Mouse (Mus musculus): Measurements from ENCODE around the gene Wdfy2.

Gene Wdfy2

GRCm38 (mm10) chr14:62842976-62843375 is 5.5 kb downstream of the Wdfy2 start:
- DNase-seq (ENCODE audit: low spot score in 2 of 2): no peak

GRCm38 (mm10) chr14:62844226-62844625 is 6.7 kb downstream of the Wdfy2 start:
- DNase-seq (ENCODE audit: low spot score in 2 of 2): no peak

- DNase-seq (ENCODE audit: low spot score in 2 of 2): no peak
Observed at GRCm38 (mm10) chr14:62845011-62845840, 7.7 kb downstream of the Wdfy2 start.

GRCm38 (mm10) chr14:62850980-62851379 is 13.5 kb downstream of the Wdfy2 start:
- DNase-seq (ENCODE audit: low spot score in 2 of 2): no peak

GRCm38 (mm10) chr14:62852840-62853239 is 15.4 kb downstream of the Wdfy2 start:
- DNase-seq (ENCODE audit: low spot score in 2 of 2): no peak

GRCm38 (mm10) chr14:62855077-62855835 is 17.8 kb downstream of the Wdfy2 start:
- no peak for DNase-seq (ENCODE audit: low spot score in 2 of 2)

- DNase-seq (ENCODE audit: low spot score in 2 of 2): no peak
Observed at GRCm38 (mm10) chr14:62855863-62856262, 18.4 kb downstream of the Wdfy2 start.

GRCm38 (mm10) chr14:62856490-62856889 is 19.0 kb downstream of the Wdfy2 start:
- DNase-seq (ENCODE audit: low spot score in 2 of 2): no peak

- no peak for DNase-seq (ENCODE audit: low spot score in 2 of 2)
Observed at GRCm38 (mm10) chr14:62857879-62858278, 20.4 kb downstream of the Wdfy2 start.

GRCm38 (mm10) chr14:62858311-62858710 is 20.8 kb downstream of the Wdfy2 start:
- no peak for DNase-seq (ENCODE audit: low spot score in 2 of 2)

GRCm38 (mm10) chr14:62862564-62862963 is 25.1 kb downstream of the Wdfy2 start:
- no peak for DNase-seq (ENCODE audit: low spot score in 2 of 2)

GRCm38 (mm10) chr14:62864254-62864653 is 26.8 kb downstream of the Wdfy2 start:
- no peak for DNase-seq (ENCODE audit: low spot score in 2 of 2)

- DNase-seq (ENCODE audit: low spot score in 2 of 2): no peak
Observed at GRCm38 (mm10) chr14:62865405-62865804, 27.9 kb downstream of the Wdfy2 start.

GRCm38 (mm10) chr14:62867069-62867468 is 29.6 kb downstream of the Wdfy2 start:
- DNase-seq (ENCODE audit: low spot score in 2 of 2): no peak

GRCm38 (mm10) chr14:62867576-62867975 is 30.1 kb downstream of the Wdfy2 start:
- no peak for DNase-seq (ENCODE audit: low spot score in 2 of 2)

- DNase-seq (ENCODE audit: low spot score in 2 of 2): no peak
Observed at GRCm38 (mm10) chr14:62868254-62868653, 30.8 kb downstream of the Wdfy2 start.

GRCm38 (mm10) chr14:62870238-62870638 is 32.8 kb downstream of the Wdfy2 start:
- no peak for DNase-seq (ENCODE audit: low spot score in 2 of 2)

GRCm38 (mm10) chr14:62871431-62871830 is 34.0 kb downstream of the Wdfy2 start:
- no peak for DNase-seq (ENCODE audit: low spot score in 2 of 2)

- DNase-seq (ENCODE audit: low spot score in 2 of 2): no peak
Observed at GRCm38 (mm10) chr14:62871932-62872331, 34.5 kb downstream of the Wdfy2 start.

- DNase-seq (ENCODE audit: low spot score in 2 of 2): no peak
Observed at GRCm38 (mm10) chr14:62873820-62874219, 36.3 kb downstream of the Wdfy2 start.

GRCm38 (mm10) chr14:62874348-62874747 is 36.9 kb downstream of the Wdfy2 start:
- no peak for DNase-seq (ENCODE audit: low spot score in 2 of 2)

- DNase-seq (ENCODE audit: low spot score in 2 of 2): no peak
Observed at GRCm38 (mm10) chr14:62878076-62878475, 40.6 kb downstream of the Wdfy2 start.

Measured in frontal cortex, postnatal 14 days (tissue).